Mouse (Mus musculus) kidney, postnatal 0 days (tissue): ENCODE data around the gene Thsd7b. TPM values are rescaled to one million over a fixed set of nuclear protein-coding genes. Genes with fewer than 3 reads are reported as not detected.
A peak's percentile ranks its signal among the peaks of the same experiment; 100 is the strongest.
"Not testable (repeated sequence)": the region's sequence is repeated elsewhere in the genome, so short reads cannot be mapped to it uniquely, and the experiment has no call there.

Experiments used
- ATAC-seq: fragments of 200-750 bp; cut with Nextera tagmentation; replicated peaks from 2 replicates; pipeline ENCODE4 v1.8.0; 2017; ENCODE audit warnings: low read depth, moderate number of reproducible peaks, moderate TSS enrichment, moderate library complexity; ENCODE audit not compliant: low FRiP score
- DNase-seq: peaks from one replicate; pipeline ENCODE4 v3.0.0-alpha.2; 2016; ENCODE audit warnings: low spot score
- H3K27ac ChIP-seq: fragments of 300-500 bp; sonication (generic); 2 replicates; pipeline ENCODE4 v1.5.1; 2014; ENCODE audit warnings: mild to moderate bottlenecking
- H3K27me3 ChIP-seq: fragments of 300-500 bp; sonication (generic); 2 replicates; pipeline ENCODE4 v1.6.1; 2014; ENCODE audit warnings: low read length, mixed read lengths; ENCODE audit not compliant: insufficient read depth
- H3K36me3 ChIP-seq: fragments of 300-500 bp; sonication (generic); 2 replicates; pipeline ENCODE4 v1.6.1; 2014; ENCODE audit warnings: low read length, mixed read lengths; ENCODE audit not compliant: insufficient read depth
- H3K4me1 ChIP-seq: fragments of 300-500 bp; sonication (generic); replicated peaks from 2 replicates; pipeline ENCODE4 v1.6.1; 2014; ENCODE audit warnings: antibody characterized with exemption, low read length, mixed read lengths; ENCODE audit not compliant: insufficient read depth
- H3K4me2 ChIP-seq: fragments of 300-500 bp; sonication (generic); 2 replicates; pipeline ENCODE4 v1.6.1; 2014; ENCODE audit warnings: mild to moderate bottlenecking, low read length, moderate library complexity, mixed read lengths
- H3K4me3 ChIP-seq: fragments of 300-500 bp; sonication (generic); replicated peaks from 2 replicates; pipeline ENCODE4 v1.5.1; 2014; ENCODE audit warnings: low read depth, low read length
- H3K9ac ChIP-seq: fragments of 300-500 bp; sonication (generic); 2 replicates; pipeline ENCODE4 v1.6.1; 2014; ENCODE audit warnings: low read depth, low read length
- H3K9me3 ChIP-seq: fragments of 300-500 bp; sonication (generic); replicated peaks from 2 replicates; pipeline ENCODE4 v1.6.1; 2016; ENCODE audit warnings: low read length, inconsistent platforms, mixed read lengths
- CTCF ChIP-seq: IDR thresholded peaks from 2 replicates; pipeline ENCODE4 v1.5.1; 2016; ENCODE audit warnings: antibody characterized with exemption, low read depth, mild to moderate bottlenecking, moderate library complexity
- WGBS: fragments of 180-500 bp; shearing (Covaris S2); extraction: QIAGEN DNeasy Blood & Tissue Kit; methylation state at CpG from one replicate; pipeline ENCODE4 v1.1.7; 2014; 5-methylcytosine and 5-hydroxymethylcytosine counted together
- polyA plus RNA-seq: library from polyadenylated mRNA; unstranded; fragments of >200 nt; fragmentation: Nextera tagmentation; extraction: Ambion mirVana; gene quantifications from 2 replicates; pipeline ENCODE4 v1.2.1, GENCODE M21; 2015

The Thsd7b gene
- polyA plus RNA-seq, 1 experiment from 2014 or later: 0.36 TPM

- TF ChIP-seq CTCF: peak; percentile 69
- Histone ChIP-seq H3K4me1 (no peaks in the 10 kb centered on the region), H3K27me3 (no peaks in the 10 kb centered on the region), H3K4me2 (no peak overlapping the region), H3K36me3 (no peaks in the 10 kb centered on the region), H3K9me3 (no peaks in the 10 kb centered on the region), H3K27ac (no peak overlapping the region), H3K9ac (no peak overlapping the region), H3K4me3 (no peak overlapping the region)
- DNase-seq (peak; percentile 52), ATAC-seq (no peak)
- WGBS: 69% methylated on average over 2 of the region's 2 CpGs
Measured at GRCm38 (mm10) chr1:130167260-130167659, 894.2 kb downstream of the Thsd7b start.

- no peak for DNase-seq
- H3K4me1 ChIP-seq: no peaks in the 10 kb centered on the region
- no peak overlapping the region for H3K27ac ChIP-seq
- WGBS: 70% methylated on average over 6 of the region's 6 CpGs
- H3K9me3 ChIP-seq: no peaks in the 10 kb centered on the region
- H3K4me3 ChIP-seq: no peak overlapping the region
- no peaks in the 10 kb centered on the region for H3K27me3 ChIP-seq
- H3K9ac ChIP-seq: no peak overlapping the region
- H3K4me2 ChIP-seq: no peak overlapping the region
- no peak for ATAC-seq
- TF ChIP-seq CTCF: no peak
- no peaks in the 10 kb centered on the region for H3K36me3 ChIP-seq
Measured at GRCm38 (mm10) chr1:130169875-130170274, 896.8 kb downstream of the Thsd7b start.

GRCm38 (mm10) chr1:130170290-130170689 is 897.2 kb downstream of the Thsd7b start:
- Histone ChIP-seq H3K9ac (no peak overlapping the region), H3K4me1 (no peaks in the 10 kb centered on the region), H3K27me3 (no peaks in the 10 kb centered on the region), H3K36me3 (no peaks in the 10 kb centered on the region), H3K9me3 (no peaks in the 10 kb centered on the region), H3K27ac (no peak overlapping the region), H3K4me3 (no peak overlapping the region), H3K4me2 (no peak overlapping the region)
- DNase-seq (no peak), ATAC-seq (no peak)
- TF ChIP-seq CTCF: no peak
- 83% methylated on average over 1 of the region's 1 CpGs for WGBS

- ATAC-seq, H3K27ac ChIP-seq, H3K27me3 ChIP-seq, H3K36me3 ChIP-seq, H3K9me3 ChIP-seq, H3K4me1 ChIP-seq, H3K9ac ChIP-seq, H3K4me3 ChIP-seq, DNase-seq, H3K4me2 ChIP-seq: not testable (repeated sequence)
- 86% methylated on average over 7 of the region's 7 CpGs for WGBS
Measured at GRCm38 (mm10) chr1:130186836-130187235, 913.7 kb downstream of the Thsd7b start.

GRCm38 (mm10) chr1:130192190-130193028 is 919.3 kb downstream of the Thsd7b start:
- H3K27me3 ChIP-seq: no peaks in the 10 kb centered on the region
- 46% methylated on average over 6 of the region's 6 CpGs for WGBS

GRCm38 (mm10) chr1:130217404-130217803 is 944.3 kb downstream of the Thsd7b start:
- TF ChIP-seq CTCF: no peak
- Histone ChIP-seq H3K9me3 (no peaks in the 10 kb centered on the region), H3K36me3 (no peaks in the 10 kb centered on the region), H3K27me3 (no peaks in the 10 kb centered on the region), H3K4me2 (no peak overlapping the region), H3K4me1 (no peaks in the 10 kb centered on the region), H3K4me3 (no peak overlapping the region), H3K27ac (no peak overlapping the region), H3K9ac (no peak overlapping the region)
- ATAC-seq (no peak), DNase-seq (no peak)
- WGBS: 58% methylated on average over 3 of the region's 3 CpGs

More at GRCm38 (mm10) chr1:130192190-130193028, 919.3 kb downstream of the Thsd7b start:
- Histone ChIP-seq H3K4me3 (no peak overlapping the region), H3K4me2 (no peak overlapping the region), H3K4me1 (no peaks in the 10 kb centered on the region), H3K9ac (no peak overlapping the region), H3K9me3 (no peaks in the 10 kb centered on the region), H3K36me3 (no peaks in the 10 kb centered on the region), H3K27ac (no peak overlapping the region)
- ATAC-seq (no peak), DNase-seq (peak; percentile 74)
- peak; percentile 73 for TF ChIP-seq CTCF
